Mouse (Mus musculus): ENCODE results near the gene Slc27a1. TPM values are rescaled to one million over a fixed set of nuclear protein-coding genes. Genes with fewer than 3 reads are reported as not detected.

Gene Slc27a1
- polyA plus RNA-seq (2012): not detected in 2 replicates

DNA sequence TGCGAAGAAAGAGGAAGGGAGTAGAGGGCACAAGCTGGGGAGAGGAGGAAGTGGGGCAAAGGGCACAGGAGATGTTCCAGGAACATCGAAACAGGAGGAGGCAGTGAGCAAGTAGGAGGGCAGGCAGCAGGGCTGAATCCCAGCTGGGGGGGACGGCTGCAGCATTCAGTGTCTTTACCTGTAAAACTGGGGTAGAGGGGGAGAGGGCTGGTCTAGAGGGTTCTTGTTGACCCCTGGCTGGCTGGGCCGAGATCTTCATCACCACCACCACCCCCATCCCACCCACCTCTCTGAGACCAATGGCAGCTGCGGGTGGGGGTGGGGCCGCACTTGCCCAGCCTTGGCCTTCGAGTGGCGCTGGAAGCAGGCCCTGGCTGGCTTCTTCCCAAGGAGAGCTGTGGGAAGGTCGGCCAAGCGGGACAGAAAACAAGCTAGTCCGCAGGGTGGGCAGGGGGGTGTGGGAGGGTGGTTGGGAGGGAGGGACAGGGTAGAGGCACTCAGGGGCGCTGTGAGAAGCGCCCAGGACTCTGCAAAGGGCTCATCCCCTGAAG lies at the start of gene Slc27a1:
Gene Slc27a1 (plus strand): TSS at position 496 of the 551 bp plus-strand sequence.
- no peak for TF ChIP-seq GATA1 (IDR thresholded peaks at IDR 0.05; ENCODE audit: low read length)

DNA sequence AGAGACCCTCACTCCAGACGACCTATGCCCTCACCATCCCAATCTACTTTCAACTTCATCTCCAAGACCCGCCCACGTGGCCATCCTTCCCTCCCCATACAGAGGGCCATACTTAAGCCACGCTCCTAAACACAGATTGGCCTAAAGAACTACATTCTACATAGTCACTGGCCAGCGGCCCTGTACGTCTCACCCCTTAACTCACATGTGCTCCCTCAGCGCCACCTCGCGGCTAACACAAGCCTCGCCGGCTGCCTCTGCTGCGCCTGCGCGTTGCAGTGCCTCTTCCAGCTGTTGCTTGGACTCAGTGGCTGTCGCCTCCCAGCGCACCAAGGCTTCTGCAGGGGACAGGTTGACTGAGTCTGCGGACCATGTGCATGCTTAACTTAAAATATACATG lies 47.0 kb upstream of the Slc27a1 start:
- no peak for TF ChIP-seq GATA1 (IDR thresholded peaks at IDR 0.05; ENCODE audit: low read length)

DNA sequence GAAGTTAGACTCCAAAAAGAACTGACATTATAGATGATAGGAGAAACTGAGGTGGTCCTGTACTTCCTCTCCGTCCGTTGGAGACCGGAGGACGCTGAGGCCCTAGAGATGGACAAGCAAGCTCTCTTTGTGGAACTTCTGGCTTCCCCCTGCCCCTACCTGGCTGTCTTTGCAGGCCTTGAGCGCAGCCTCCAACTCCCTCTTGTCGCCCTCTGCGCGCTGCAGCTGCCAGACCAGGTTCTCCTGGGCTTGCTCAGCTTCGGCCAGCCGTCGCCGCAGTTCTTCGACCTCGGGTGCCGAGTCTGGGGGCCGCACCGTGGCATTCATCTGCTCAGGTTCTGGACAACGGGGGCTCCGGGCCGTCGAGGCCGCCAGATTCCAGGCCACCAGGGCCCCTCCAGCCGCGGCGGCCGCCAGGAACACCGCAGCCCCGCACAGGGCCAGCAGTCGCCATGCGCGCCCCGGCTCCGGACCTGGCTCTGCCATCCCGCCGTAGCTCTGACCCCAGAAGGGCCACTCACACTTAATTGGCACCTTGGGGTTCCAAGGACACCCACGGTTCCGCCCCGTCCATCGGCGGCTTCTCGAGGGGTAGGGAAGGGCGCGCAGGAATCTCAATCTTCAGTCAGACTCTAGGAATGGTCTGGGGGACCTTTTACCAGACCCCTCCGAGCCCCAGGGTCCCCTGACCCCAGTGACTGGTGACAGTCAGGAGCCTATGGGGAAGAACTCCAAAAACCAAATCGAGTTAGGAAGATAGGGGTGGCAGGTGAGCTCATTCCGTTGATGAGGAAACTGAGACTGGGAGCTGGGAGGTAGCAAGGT lies 43.2 kb upstream of the Slc27a1 start, which contains the start of gene Ccdc194:
Gene Ccdc194 (minus strand): TSS at position 486 of the 825 bp plus-strand sequence.
- TF ChIP-seq GATA1 (IDR thresholded peaks at IDR 0.05; ENCODE audit: low read length): no peak

DNA sequence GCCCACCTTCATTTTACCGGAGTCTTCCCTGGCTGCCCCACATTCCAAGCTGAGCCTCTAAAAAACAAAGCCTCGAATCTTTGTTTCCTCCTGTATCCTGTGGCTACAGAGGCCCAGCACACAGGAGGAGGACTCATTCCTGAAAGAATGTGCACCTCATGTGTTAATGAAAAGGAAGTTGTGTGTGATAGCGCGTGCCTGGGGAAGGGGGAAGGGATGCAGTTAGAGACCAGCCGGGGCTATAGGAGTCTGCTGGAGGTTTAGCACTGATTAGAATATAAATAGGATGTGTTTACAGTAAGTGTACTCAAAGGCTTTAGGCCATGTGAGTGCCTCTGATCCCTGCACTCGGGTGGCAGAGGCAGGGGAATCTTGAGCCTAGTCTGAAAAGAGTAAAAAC lies 42.4 kb upstream of the Slc27a1 start:
- no peak for TF ChIP-seq GATA1 (IDR thresholded peaks at IDR 0.05; ENCODE audit: low read length)

DNA sequence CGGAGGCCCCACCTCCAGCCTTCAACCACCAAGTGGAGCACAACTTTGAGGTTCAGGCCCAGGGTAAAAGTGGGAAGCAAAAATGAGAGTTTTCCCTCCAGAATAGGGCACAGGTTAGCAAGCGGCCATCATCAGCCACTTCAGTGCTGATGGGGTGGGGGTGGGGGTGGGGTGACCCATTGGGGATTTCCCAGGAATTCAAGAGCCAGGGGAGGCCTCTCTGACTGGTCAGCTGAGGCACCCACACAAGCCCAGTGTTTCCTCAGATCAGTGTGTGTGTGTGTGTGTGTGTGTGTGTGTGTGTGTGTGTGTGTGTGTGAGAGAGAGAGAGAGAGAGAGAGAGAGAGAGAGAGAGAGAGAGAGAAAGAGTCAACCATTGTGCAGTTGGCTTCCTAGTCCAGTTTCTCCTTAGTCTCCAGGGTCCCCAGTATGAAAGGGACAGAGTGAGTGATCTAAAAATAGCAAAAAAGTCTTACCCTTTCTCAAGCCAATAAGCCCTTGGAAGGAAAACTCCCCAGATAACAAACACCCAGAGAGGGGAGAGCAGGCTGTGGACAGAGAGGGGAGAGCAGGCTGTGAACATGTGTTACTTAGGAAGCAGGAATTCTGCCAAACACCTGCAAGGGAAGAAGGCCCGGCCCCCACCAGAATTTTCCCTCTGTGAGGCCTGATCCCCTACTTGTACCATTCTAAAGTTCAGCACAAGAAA lies 41.4 kb upstream of the Slc27a1 start:
- no peak for TF ChIP-seq GATA1 (IDR thresholded peaks at IDR 0.05; ENCODE audit: low read length)

DNA sequence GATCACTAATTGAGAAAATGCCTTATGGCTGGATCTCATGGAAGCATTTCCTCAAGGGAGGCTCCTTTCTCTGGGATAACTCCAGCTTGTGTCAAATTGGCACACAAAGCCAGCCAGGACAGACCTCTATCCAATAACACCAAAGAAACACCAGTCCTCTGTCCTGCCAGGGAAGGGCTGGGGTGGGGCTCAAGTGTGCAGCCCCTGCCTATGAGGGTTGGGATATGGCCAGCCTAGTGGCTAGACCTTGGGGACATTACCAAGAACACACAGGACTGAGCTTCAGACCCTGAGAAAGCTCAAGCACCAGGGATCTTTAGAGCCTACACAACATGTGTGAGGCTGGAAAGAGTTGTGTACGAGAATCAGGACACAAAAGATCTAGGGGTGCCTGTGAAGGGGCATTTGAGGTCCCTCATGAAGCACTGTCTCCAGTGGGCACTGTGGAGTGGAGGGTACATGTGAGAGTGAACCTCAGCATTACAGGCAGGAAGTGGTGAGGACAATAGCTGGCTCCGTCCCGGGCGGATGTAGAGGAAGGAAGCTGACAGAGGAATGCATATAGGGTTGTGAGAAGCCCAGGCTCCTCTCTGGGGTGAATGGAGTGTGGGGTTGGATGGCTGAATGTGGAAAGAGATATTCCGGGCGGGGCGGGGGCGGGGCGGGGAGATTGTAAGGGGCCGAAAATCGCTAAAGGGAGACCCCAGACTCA lies 40.2 kb upstream of the Slc27a1 start:
- no peak for TF ChIP-seq GATA1 (IDR thresholded peaks at IDR 0.05; ENCODE audit: low read length)

DNA sequence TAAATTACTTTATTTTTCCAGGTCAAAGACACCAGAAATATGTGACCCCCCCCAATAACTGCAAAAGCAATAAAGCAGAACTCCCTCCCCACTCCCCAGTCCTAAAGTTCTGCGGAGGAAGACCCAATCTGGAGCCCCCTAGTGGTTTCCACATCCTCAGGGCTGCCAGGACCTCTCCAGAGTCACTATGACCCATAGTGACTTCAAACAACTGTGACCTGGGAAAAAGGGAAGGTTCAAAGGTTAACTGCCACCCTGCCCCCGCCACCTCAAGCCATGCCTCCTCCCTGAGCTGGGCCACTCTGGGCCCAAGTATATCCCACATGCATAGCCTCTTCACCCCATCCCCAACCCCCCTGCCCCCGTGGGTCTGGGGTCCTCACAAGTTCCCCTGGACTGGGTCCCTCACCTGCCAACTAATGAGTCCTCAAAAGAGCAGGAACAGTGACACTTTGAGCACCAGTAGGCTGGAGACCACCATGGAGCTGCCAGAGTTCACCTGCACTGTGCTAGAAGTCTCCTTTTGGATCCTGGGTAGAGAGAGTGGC lies 34.3 kb upstream of the Slc27a1 start:
- TF ChIP-seq GATA1 (IDR thresholded peaks at IDR 0.05; ENCODE audit: low read length): no peak

DNA sequence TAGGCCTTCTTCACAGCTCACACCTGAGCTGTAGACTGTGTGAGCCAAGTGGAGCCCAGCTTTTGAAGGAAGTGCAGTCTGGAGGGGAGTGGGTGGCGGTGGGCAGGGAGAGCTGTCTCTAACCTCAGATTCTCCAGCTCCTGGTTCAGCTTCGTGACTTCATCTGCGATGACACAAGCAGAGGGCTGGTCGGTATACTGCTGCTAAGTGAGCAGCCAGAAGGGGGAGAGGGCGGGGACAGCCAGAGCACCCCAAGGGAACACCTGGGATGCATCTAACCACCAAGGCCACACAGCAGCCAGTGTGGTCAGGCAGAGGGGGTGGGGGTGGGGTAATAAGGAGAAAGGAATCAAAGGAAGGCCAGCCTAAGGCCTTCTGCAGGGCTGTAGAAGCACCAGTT lies 33.0 kb upstream of the Slc27a1 start:
- no peak for TF ChIP-seq GATA1 (IDR thresholded peaks at IDR 0.05; ENCODE audit: low read length)

DNA sequence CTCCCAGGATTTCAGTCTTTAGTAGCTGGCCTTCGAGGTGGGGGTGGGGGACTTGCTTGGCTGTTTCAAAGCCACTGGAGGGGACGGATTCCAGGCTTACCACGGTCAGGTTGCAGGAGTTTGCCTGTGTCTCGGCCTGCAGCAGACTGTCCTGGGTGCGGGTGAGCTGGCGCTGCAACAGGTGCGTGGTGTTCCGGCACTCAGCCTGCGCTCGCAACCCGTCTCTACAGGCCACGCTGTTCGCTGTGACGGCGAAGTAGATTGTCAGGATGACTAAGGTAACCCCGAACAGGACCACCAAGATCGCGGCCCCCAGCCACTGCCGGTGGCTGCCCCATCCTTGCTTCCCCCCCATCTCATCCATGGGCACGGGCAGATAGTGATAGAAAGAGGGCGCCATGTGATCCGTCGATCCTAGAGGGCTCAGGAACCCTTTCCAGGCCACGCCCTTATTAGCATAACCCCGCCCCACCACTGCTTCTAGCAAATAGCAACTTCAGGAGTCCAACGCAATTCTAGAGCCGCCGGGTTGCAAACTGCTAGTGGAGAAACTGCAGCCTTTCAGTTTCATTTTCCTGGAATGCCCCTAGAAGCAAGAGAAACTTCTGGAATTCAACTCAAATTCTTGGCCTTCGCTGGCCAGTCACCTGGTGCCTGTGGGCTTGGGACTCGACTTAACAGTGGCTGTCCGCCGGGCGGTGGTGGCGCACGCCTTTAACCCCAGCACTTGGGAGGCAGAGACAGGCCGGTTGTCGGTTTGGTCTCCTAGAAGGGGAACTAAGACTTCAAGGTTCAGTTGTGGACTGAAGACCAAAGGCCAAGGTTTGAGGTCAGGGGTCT lies 31.4 kb upstream of the Slc27a1 start, which contains the start of gene Bst2:
Gene Bst2 (minus strand): TSS at position 429 of the 840 bp plus-strand sequence.
- TF ChIP-seq GATA1 (IDR thresholded peaks at IDR 0.05; ENCODE audit: low read length): no peak

DNA sequence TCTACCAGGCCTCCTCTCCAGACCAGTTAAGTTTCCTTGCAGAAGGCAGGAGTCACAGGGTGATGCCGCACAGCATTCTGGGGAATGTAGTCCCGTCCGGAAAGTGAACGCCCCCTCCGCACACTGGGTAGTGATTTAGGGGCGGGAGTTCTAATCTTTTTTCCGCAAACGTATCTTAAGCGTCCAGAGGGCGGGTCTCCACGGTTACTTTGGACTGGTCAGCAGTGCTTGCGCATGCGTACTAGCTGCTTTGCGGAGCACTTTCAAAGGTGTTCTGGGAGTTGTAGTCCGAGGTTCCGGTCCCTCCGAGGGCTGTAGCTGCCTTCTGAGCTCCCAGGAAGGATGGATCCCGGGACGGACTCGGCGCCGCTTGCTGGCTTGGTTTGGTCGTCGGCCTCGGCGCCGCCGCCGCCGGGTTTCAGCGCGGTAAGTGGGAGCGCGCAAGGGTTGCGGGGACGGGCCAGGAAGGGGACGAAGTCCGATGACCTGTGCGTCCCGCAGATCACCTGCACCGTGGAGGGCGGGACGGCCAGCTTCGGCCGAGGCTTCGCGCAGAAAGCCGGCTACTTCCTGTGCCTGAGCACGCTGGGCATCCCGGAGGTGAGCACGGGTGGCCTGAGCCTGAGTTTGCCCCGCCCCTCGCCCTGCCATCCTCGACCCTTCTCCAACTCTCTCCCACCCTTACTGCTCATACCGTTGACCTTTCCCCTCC lies 25.9 kb upstream of the Slc27a1 start, which contains the start of gene Mvb12a:
Gene Mvb12a (plus strand): TSS at position 291 of the 712 bp plus-strand sequence.
- TF ChIP-seq GATA1 (IDR thresholded peaks at IDR 0.05; ENCODE audit: low read length): peak; percentile 21

DNA sequence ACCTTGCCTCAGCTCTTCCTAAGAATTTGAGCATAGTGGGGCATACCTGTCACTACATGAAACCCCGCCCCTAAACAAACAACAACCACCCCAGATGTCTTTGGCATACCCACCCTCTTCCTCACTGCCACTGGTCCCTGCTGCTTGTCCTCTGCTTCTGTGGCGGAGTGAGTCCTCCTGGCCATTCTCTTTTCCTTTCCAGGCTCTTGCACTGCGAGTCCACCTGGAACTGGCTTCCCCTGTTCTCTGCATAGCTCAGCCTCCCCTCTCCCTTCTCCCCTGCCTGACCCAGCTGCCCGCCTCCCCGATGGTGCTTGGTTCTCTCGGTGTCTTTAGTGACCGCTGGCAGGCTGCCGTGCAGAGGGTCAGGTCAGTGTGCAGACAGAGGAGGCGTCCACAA lies 24.9 kb upstream of the Slc27a1 start:
- no peak for TF ChIP-seq GATA1 (IDR thresholded peaks at IDR 0.05; ENCODE audit: low read length)

DNA sequence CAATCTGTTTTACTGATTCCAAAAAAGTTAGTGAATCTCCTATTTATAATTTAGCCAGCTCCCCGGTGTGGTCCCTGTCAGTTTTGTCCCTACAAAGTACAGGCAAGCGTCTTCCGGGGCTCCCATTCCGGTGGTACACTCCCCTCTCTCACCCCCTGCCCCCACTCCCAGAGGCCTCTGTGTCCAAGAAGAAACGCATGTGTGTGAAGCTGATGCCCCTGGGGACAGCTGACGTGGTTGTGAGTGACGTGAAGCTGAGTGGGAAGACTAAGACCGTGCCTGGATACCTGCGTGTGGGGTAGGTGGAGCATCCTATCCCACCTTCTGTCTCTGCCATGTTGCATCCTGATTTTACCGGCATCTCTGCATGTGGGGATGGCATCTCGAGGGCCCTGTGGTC lies 23.6 kb upstream of the Slc27a1 start:
- TF ChIP-seq GATA1 (IDR thresholded peaks at IDR 0.05; ENCODE audit: low read length): no peak

DNA sequence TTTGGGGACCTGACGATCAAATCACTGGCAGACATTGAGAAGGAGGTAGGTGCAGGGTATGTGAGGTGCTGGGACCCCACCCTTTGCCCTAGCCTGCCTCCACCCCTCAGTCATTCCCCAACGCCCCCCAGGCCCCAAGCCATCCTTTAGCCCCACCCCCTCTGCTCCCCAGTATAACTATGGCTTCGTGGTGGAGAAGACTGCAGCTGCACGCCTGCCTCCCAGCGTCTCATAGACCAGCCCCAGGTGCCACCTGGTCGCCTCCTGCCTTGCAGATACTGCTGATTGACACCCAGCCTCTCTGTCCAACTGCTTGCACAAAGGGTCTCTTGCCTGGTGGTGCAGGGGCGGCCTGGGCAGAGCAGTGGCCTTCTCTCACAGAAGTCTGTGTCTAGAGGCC lies 21.1 kb upstream of the Slc27a1 start:
- no peak for TF ChIP-seq GATA1 (IDR thresholded peaks at IDR 0.05; ENCODE audit: low read length)

DNA sequence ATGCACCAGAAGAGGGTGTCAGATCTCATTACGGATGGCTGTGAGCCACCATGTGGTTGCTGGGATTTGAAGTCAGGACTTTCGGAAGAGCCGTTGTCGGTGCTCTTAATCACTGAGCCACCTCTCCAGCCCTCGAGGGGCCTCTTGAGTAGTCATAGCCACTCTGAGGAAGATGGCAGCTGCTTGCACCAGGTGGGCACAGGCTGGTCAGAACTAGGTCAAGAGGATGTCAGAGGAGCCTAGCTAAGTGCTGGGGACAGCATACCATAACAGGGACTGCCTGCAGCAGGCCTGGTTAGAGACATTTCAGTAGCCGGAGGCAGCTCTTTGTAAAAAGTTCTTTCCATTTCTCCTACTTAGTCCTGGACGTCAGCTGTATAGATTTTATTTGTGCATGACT lies 17.9 kb upstream of the Slc27a1 start:
- TF ChIP-seq GATA1 (IDR thresholded peaks at IDR 0.05; ENCODE audit: low read length): no peak

All from G1E-ER4 (cell line).